Mouse (Mus musculus) right cerebral cortex, adult 18-20 months (tissue): Measurements from ENCODE around the gene Clic4.
"Not testable (repeated sequence)": the region's sequence is repeated elsewhere in the genome, so short reads cannot be mapped to it uniquely, and the experiment has no call there.

Experiments
- DNase-seq: peaks from one replicate; pipeline ENCODE4 v3.0.0; 2022; ENCODE audit warnings: mixed read lengths

Gene Clic4

GRCm38 (mm10) chr4:135291841-135292240 lies 19.2 kb upstream of the Clic4 start:
- DNase-seq = no peak

GRCm38 (mm10) chr4:135291199-135291598 lies 18.6 kb upstream of the Clic4 start:
- no peak for DNase-seq

DNA sequence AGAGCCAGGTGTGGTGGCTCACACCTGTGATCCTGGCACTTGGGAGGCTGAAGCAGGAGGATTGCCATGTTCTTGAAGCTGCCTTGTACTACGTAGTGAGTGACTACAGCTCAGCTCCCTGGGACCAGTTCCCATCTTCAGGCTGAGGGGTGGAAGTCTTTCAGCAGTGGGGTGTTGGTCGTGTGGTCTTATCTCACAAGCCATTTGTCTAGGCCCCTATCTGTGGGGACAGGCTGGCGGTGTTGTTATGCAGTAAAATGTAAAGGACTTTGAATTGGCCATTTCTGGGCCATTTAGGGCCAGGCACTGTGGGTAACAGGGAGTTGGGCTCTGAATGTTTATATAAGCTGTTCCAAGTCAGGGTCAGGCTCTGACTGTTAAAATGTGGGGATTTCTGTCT lies 15.4 kb upstream of the Clic4 start:
- DNase-seq = no peak

DNA sequence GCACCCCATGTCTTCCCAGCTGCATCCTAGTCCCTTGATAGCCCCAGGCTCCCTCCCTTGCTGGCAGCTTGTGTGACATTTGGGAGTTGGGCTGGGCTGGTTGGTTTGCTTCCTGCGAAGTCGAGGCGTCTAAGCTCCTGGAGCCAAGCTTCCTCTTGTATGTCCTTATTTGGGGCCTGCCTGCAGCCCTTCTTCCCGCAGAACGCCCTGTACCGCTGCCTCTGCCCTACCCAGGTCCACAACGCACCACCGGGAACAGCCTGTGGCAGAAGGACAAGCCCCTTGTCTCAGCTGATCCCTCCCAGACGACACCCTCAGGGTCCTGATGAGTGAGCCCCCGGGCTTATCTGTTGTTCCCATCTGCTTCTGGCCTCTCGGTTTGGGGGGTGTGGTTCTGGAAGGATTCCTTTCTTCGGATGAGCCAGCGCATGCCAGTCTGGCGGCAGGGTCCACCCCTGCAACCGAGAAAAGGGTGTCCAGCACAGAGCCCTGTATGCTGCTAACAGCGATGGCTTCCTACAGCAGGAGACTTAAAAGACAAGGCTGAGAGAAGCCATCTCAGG lies 14.3 kb upstream of the Clic4 start:
- no peak for DNase-seq

DNA sequence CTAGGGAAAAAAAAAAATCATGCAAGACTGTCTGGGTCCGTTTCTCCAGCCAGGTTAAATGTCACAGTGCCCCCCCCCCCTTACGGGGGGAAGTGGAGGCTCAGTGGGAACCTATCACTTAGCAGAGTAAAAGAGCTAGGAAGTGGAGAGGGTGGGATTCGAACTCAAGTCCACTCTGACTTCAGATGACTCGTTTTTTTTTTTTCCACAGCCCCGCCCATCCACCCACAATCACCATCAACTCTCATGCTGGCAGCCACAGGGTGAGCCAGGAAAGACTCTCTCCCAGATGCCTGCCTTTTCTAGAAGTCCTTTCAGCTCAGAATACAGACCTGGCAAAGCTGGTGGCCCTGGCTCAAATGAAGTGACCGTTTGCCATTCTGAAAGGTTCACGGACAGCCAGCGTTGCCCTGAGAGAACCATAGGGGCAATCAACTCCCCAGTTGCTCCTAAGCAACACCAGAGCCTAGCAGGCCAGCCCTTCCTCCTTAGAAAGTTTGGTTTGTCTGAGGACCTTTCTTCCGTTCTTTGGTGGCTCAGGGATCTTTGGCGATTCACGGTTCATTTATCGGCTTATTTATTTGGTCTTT lies 13.5 kb upstream of the Clic4 start:
- no peak for DNase-seq

- no peak for DNase-seq
These were observed 12.8 kb upstream of the Clic4 start for GRCm38 (mm10) chr4:135285436-135285835.

DNA sequence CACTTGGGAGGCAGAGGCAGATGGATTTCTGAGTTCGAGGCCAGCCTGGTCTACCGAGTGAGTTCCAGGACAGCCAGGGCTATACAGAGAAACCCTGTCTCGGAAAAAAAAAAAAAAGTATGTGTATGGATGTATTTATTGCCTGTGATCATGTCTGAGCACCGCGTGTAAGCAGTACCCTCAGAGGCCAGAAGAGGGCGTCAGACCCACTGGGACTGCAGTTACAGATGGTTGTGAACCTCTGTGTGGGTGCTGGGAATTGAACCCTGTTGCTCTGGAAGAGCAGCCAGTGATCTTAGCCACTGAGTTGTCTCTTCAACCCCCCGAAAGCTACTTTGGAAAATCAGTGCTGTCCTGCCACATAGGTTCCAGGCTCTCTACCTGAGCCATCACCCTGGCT lies 11.3 kb upstream of the Clic4 start:
- DNase-seq = no peak

DNA sequence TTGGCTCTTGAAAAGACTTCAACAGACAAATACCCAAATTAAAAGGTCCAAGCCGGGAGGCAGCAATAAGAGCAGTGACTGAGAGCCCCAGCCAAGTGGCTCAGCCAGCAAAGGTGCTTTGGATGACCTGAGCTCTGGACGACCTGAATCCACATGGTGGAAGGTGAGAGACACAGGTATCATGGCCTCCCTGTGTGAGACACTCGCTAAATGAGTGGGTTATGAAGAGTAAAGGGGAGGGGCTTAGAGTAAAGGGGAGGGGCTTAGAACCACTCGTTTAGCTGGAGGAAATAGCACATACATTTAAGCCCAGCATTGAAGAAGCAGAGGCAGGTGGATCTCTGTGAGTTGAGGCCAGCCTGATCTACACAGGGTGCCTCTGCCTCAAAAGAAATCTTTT lies 10.8 kb upstream of the Clic4 start:
- no peak for DNase-seq

- DNase-seq = no peak
These were observed 10.2 kb upstream of the Clic4 start for GRCm38 (mm10) chr4:135282651-135283290.

DNA sequence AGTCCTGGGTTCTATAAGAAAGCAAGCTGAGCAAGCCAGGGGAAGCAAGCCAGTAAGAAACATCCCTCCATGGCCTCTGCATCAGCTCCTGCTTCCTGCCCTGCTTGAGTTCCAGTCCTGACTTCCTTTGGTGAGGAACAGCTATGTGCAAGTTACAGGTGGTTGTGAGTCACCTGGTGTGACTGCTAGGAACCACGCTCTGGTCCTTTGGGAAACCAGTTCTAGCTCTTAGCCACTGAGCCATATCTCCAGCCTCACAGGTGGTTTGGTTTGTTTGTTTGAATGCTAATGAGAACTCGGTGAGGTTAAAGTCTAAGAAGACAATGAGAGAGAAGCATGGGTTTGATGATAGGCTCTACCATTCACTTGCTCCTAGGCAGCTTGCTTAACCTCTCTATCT lies 7.4 kb upstream of the Clic4 start:
- not testable (repeated sequence) for DNase-seq

GRCm38 (mm10) chr4:135276681-135277379 lies 4.2 kb upstream of the Clic4 start:
- DNase-seq = no peak

GRCm38 (mm10) chr4:135274761-135275160 lies 2.1 kb upstream of the Clic4 start:
- no peak for DNase-seq

GRCm38 (mm10) chr4:135273307-135273682 lies 681 bp upstream of the Clic4 start:
- no peak for DNase-seq

- DNase-seq = peak; percentile 20
These were observed 565 bp downstream of the Clic4 start for GRCm38 (mm10) chr4:135271881-135272616.

DNA sequence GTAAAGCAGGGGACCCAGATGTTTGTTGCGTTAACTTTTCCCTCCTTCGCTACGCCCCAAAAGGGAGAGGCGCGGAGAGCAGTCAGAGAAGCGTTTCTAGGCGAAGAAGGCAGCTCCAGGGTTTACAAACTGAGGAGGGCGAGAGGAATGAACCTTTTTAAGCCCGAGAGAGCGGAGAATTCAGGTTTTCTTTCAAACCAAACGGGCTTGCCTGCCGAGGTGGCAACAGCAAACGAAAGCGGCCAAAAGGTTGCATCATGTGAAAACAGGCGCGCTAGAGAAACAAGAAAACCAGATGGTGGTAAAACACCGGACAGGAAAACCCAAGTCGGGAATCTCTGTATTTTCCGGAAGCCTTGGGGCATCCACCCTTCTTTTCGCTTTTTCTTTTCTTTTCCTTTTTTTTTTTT lies 1.2 kb downstream of the Clic4 start:
- no peak for DNase-seq

- DNase-seq = no peak
These were observed 2.1 kb downstream of the Clic4 start for GRCm38 (mm10) chr4:135270476-135270875.

DNA sequence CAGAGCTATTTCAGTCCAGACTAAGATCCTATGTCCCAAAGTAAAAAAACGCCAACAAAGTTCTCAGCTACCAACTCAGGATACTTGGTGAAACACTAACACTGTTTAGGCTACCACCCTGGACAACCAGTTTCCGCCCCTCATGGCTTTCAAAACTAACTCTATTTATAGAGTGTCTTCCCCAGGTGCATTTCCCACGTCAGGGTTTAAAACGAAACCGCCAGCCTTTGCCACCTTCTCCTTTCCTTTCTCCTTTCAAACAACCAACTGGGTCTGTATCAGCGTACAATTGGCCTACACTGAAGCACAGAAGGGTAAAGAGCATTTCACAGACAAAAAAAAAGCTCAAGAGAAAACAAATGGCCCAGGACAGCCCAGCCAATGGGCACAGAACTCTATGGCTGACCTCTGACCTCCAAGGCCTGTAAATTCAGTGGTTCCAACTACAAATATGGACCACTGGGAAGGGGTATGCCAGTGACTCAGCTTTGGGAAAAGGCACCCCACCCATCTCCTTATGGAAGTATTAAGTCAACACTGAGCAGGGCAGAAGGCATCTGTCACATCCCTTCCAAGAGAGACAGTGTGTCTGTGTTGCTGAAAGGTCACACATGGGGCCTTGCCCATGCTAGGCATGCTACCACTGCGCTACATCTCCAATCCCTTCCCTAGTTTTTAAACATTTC lies 2.8 kb downstream of the Clic4 start:
- no peak for DNase-seq

GRCm38 (mm10) chr4:135267521-135267920 lies 5.1 kb downstream of the Clic4 start:
- DNase-seq = no peak

DNA sequence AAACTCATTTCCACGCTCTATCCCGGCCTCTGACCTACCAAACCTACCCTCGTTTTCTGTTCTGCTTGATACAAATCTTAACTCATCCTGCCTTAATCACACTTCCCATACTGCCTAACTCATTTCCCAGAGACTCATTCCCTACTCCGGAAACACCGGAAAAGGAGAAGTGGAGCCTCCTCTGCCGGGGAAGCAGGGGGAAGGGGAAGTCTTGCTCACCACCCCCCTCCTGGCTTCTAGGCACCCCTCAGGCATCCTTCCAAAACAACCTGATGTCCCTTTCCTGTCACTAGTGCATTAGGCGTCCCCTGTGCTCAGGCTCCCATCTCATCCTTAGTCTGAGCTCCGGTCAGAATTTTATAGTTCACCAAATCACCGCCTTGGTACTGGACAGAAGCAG lies 5.6 kb downstream of the Clic4 start:
- DNase-seq = no peak

DNA sequence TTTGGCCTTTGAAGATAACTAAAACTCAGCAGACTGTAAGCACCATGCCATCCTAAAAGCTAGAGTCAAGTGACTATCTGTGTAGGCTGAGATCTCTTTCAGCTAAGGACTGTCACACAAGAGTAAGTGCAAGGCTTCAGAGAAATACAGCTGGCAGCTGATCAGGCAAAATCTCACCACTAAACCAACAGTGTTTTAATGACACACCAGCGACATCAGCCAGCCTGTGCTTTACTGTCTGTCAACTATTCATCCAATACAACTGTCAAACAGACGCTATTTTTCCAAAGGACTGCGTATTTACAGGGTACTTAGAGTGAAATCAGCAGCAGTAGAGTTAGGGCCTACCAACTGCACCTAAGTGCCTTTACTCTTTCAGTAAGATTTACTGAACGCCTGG lies 12.2 kb downstream of the Clic4 start:
- no peak for DNase-seq

DNA sequence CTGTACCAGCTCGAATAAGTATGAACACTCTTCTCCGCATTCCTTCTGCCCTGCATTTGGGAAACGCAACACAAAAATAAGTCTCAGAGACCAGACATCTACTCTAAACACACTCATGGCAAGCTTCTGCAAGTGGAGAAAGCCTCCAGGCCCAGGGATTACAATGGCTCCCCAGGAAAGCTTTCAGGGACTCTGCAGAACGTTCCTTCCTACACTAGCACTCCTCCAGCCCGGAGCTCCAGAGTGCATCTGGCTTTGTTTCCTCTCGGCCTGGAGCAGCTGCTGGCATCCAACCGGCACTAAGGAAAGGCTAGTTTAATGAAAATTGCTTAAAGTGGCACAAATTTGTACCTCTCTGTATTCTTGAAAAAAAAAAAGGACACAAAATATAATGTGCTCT lies 14.1 kb downstream of the Clic4 start:
- DNase-seq = no peak

- DNase-seq = no peak
These were observed 14.6 kb downstream of the Clic4 start for GRCm38 (mm10) chr4:135257881-135258476.
